Mouse (Mus musculus) erythroblast, embryonic 14.5 days (primary cell): ENCODE results near the gene Bicdl1.

Experiments
- GATA1 ChIP-seq: IDR thresholded peaks from 2 replicates; pipeline ENCODE4 v1.6.1; 2012; ENCODE audit warnings: low read length, inconsistent platforms, mixed read lengths
- TAL1 ChIP-seq: IDR thresholded peaks from 3 replicates; pipeline ENCODE4 v1.6.1; 2012; ENCODE audit warnings: low read length, inconsistent platforms, mixed read lengths

- TF ChIP-seq GATA1 (no peak), TAL1 (no peak)
These were observed 61.4 kb downstream of the Bicdl1 start for GRCm38 (mm10) chr5:115669974-115670373.
